Mouse (Mus musculus) heart, postnatal 4 days (tissue): Measurements from ENCODE around the gene Abcg5. TPM values are rescaled to one million over a fixed set of nuclear protein-coding genes. Genes with fewer than 3 reads are reported as not detected.

ENCODE experiments used
- DNase-seq: peaks from one replicate; pipeline ENCODE4 v3.0.0; 2021
- total RNA-seq, 2 experiments: library from RNA; stranded (reverse); gene quantifications; 2 replicates each; pipeline ENCODE4 v1.2.3; 2021

The Abcg5 gene
- total RNA-seq, 2 experiments from 2014 or later = not detected

DNA sequence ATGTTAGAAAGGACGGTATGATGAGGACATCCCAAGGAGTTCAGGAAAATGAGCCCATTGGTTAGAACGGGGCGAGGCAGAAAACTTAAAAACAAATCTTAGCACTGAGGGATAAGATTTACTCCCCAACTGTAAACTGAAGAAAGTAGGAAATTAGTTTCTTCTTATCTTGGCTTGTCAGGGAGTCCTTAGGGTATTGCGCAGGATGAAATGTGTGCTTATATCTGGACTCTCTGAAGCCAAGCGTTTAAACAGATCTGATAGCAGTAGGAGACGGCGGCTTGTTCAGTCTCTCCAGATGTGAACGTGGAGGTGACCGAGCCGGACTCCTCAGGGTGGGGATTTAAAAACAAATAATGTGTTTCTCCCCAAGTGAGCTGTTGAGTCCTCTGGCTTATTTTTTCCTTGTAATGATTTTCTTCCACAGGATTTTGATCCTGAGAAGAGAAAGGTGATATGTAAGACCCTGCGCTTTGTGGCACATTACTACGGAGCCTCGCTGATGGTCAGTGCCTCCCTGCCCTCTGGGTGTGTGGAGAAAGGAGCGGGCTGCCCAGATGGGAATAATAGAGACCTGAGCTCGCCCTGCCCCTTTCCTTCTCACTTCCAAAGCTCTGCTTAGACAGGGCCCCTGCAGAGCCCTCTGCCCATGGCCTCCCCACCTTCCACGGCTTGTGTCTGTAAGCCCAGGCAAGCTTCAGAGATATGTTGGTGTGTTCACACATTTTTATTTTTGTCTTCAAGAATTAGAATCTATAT is 38.3 kb downstream of the Abcg5 start:
- no peak for DNase-seq

DNA sequence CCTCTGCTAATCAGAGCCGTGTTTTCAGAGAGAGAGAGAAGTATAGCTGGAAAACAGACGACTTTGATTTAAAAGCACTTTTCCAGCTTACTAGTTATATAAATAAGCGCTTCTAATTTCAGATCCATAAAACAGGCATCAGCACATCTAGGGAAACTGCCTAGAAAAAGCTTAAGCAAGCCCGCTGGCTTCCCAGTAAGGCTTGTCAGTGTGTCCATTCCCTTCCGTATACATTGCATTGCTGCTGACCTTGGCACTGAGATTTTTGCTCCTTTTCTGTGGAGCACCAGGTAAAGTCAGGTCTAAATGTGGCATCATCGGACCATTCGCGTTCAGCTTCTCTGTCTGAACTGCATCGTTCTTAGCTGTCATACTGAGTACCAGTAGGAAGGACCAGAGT is 40.5 kb downstream of the Abcg5 start:
- no peak for DNase-seq

DNA sequence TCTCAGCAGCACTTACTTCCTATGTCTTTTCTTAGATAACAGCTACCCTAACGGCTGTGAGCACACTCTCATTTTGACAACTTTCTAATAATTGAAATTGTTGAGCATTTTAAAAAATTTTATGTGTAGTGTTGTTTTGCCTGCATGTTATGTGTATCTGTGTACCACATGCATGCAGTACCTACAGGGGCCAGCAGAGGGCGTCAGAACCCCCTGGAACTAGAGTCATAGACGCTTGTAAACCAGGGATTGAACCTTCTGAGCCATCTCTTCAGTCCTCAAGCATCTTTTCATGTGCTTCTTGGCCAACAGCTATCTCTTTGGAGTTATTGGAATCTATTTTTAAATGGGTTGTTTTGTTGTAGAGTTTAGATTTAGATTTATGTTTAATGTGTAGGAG is 40.9 kb downstream of the Abcg5 start:
- DNase-seq = peak; percentile 60

DNA sequence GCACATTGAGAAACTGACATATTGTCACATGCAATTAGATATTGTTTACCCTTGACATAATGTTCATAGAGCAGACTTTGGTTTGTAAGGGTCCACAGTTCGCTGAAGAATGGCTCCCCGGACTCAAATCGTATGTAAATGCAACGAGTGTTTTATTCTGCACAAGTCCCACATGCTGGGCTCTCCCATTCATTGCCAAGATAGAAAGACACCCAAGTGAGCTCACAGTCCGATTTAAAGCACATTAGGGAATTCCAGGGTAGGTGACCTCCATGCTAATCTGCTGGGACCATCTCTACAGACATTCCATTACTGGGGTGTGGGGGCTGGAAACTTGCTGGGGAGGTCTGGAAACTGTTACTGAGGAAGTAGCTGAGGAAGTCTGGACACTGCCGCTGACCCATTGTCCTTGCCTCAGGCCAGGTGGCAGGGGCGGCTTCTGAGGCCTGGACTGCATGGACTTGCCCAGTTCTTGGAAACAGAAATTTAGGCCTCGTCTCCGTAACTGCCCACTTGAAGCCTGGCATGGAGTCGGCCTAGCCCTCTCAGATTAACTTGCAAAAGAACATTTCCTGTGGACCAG is 42.9 kb downstream of the Abcg5 start:
- DNase-seq = no peak

DNA sequence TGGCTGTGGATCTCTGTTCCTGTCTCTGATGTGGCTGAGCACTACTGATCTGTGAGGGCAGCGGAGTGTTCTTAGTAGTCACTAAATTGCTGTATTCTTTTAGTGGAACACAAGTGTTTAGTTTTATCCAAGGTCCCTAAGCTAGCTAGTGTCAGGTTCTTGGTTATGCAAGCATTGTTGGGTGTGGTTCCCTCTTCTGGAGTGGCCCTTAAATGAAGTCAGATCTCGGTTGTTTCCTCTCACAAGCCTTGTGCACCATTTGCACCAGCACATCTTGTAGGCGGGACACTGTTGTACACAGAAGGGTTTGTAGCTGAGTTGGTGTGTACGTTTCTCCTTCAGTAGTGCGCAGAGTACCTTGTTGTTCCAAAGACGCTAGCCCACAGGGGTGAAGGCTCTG is 44.8 kb downstream of the Abcg5 start:
- DNase-seq = no peak

DNA sequence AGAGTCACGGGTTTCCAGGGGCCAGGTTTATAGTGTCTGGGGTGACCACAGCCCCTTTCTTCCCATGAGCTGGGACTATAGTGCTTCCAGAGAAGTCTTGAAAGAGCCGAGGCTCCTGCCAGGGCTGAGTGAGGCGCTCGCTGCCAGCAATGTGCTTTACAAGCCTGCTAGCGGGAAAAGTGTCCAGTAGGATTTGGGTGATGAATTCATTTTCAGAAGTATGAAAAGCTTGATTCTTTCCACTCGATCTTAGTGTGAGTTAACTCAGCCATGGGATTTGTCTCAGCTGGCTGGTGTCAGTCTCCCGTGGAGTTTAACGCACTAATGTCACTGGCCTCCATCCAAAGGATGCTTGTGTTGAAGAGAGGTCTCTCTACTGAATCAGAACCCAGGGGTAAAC is 46.5 kb downstream of the Abcg5 start:
- peak; percentile 28 for DNase-seq

DNA sequence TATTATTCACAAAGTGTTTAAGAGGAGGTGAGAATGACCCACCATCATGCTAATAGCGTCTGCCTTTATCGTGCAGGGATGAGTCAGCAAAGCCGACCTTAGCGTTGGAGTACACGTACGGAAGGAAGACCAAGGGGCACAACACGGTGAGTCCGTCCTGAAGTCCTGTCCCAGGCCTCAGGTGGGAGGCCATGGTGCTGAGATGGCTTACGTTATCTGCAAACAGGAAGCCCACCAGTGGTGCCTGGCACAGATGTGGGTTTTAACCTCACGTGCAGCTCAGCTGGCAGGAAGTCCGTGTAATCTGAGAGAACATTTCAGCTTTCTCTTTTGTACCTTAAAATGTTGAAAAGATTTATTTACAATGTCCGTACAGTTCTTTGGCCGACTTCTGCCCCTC is 49.4 kb downstream of the Abcg5 start:
- no peak for DNase-seq

DNA sequence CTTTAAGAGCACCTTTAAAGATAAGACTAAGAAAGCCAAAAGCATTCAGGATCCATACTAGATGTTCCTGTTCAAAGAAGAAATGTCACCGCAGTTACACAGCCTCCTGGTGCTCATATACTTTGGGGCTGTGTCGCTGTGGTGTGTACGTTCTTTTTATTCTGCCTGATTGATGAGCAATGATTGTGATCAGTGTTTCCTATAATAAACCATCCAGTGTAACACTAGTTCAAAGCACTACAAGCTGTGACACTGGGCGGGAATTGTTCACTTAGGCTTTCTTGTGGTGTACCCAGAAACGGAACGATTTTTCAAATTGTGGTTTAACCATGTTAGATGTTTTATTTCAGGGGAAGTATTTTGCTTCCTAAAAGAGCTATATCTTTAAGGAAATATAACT is 51.0 kb downstream of the Abcg5 start:
- no peak for DNase-seq

DNA sequence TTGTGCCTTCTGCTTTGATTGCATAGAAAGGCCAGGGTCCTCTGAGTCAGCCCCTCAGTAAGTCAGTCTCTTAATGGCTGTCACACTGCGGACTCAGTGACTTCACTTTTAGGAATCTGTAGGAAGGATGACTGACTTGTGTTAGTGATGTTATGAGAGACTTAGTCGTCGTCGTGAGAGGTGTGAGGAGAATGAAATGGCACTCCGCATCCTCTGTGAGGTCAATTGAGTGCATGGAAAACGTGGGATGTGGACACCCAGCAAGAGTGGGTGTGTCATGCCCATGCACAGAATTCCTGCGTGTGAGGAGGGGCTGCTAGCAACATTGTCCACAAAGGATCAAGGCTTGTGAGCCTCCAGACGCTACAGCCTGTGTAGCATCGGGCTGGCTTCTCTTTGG is 54.2 kb downstream of the Abcg5 start:
- DNase-seq = no peak

DNA sequence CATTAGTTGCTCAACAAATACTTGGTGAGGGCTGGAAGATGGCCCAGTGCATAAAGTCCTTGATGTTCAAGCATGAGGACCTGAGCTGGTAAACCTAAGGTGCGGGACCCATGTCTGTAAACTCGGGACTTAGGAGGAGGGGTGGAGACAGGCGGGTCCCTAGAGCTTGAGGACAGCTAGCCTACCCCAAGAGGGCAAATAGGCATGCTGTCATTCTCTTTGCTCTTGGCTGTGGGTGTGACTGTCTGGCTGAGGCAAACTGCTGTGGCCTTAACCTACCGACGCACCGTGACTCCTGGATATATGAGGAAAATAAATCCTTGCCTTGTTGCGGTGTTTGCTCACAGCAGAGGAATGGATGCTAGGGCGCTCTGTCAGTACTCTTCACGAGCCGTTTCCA is 55.1 kb downstream of the Abcg5 start:
- DNase-seq = no peak

DNA sequence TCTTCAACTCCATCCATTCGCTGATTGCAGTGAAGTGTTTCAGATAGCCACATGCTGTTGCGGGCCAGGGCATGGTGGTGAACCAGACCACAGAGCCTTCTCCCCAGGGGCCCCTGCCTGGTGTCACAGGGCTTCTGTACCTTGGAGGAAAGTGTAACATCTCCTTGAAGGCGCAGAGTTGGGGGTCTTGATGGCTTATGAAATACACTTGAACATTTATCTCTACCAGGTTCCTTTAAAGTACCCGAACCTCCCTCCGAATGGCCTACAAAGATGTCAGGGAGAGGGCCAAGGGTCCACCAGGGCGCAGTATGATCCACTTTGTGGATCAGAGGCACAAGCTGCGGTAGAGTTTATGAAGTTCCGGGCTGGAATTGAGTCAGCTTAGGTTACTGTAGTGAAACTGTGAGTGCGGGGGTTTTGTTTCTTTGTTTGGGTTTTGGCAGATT is 55.9 kb downstream of the Abcg5 start:
- no peak for DNase-seq

DNA sequence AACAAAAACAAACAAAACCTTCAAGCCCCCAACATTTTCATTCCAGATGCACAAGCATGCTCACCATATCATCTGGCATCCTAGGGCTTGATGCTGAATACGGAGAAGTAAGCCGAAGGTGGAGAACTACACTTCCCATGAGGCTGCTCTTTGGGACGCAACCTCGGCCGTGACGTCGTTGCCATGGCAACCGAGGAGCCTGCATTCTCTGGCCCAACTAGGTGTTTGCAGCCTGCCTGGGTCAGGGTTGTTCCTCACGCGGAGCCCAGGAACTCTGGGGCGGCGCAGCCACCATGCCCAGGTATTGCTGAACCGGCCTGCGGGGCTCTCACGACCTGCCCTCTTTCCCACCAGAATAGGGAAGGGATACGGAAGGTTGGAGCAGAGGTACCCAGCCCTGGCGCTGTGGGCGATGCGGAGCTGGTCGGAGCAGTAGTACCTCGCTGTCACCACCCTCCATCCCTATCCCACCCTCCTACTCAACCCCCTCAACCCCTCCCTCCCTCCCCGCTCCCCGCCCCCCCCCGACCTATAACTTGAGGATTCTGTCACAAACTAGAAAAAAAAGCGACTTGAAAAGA is 56.4 kb downstream of the Abcg5 start, which contains the start of gene Dync2li1:
Dync2li1 (plus strand) TSS at position 221 of the 581 bp plus-strand sequence.
- DNase-seq = peak; percentile 90

DNA sequence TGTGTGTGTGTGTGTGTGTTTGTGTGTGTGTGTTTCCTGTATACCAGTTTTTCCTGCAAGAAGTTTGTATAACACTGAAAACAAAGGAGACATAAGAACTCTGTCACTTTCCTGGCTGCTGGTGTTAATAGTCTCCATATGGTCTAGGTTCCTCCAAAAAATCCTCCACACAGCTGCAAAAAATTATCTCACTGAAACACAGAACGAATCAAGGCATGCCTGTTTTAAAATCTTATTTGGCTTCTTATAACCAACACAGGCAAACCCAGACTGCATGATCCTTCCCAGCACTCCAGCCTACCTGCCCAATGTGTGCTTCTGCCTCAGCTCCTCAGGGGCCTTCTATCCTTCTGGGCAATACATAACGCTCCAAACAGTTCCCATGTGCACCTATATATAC is 59.9 kb downstream of the Abcg5 start:
- DNase-seq = no peak

DNA sequence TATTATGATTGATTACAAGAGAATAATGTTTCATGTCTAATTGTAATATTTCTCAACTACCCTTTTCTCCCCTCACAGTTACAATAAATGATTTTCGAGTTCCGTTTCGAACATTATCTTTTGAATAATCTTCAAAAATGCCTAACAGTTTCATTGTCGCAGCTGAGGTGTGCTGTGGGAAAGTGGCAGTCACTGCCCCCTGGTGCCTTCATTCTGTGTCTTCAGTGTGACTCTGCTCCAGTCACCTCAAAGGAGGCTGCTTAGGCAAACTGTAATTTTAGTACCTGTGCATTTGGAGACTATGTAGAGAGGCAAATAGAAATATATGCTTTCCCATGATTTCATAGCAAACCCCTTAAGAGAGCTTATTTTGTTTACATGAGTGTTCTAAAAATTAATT is 60.8 kb downstream of the Abcg5 start:
- no peak for DNase-seq

DNA sequence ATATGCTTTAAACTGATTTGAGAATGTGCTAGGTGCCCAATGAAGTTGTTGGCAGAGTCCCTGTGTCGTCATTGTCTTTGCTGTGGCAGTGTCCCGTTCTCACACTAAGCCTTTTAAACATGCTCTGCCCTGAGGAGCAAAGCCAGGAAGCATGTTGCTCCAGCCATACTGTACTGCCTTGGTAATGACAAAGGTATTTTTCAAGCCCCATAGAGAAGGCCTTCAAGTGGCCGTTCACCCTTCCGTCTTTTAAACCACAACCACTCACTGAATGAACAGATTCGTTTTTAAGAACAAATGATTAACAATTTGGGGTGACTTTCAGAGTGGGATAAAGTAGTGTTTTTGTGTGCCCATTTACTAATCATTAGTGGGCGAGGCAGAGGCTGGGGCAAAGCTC is 61.6 kb downstream of the Abcg5 start:
- no peak for DNase-seq

DNA sequence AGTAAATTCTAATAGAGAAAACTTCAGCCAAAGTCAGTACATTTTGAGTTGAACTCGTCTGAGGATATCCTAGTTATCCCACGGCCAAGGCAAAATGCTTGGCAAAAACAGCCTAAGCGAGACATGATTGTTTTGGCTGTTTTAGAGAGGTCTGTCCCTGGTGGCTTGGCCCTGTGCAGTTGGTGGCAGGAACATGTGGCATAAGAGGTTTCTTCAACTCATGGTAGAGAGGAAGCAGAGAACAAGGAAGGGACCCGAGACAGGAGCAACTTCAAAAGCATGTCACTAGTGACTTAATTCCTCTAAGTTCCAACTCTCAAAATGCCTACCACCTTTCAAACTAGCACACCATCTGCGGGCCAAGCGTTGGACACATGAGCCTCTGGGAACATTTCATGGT is 62.2 kb downstream of the Abcg5 start:
- DNase-seq = no peak

DNA sequence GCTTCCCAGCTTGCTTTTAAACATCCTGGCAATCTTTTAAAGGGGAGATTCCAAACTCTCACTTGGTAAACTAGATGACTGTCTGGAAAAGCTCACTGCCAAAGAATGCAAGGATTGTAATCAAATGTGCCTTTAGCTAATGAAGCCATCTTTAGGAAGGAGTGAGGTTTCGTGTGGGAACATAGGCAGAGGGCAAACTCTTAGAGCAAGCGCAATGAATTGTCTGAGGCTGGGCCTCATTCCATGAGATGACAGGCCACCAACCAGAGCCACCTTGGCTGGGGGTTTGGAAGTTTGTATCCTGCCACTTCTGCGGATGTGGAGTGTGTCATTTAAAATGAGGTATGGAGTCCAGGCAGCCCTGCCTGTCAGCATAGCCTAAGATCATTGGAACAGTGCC is 62.7 kb downstream of the Abcg5 start:
- no peak for DNase-seq

DNA sequence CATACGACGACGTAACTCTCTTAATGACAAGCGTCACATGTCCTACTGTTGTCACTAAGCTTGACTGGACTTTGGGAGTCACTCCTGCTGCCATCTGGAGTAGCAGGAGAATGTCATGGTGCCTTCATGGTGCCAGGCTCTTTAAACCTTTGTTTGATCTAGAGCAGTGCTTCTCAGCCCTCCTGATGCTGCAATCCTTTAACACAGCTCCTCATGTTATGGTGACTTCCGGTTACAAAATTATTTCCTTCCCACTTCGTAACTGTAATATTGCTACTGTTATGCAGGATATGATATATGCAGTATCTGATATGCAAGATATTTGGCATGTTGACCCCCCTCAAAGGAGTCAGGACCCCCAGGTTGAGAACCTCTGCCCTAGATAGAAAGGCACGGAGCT is 63.7 kb downstream of the Abcg5 start:
- no peak for DNase-seq

DNA sequence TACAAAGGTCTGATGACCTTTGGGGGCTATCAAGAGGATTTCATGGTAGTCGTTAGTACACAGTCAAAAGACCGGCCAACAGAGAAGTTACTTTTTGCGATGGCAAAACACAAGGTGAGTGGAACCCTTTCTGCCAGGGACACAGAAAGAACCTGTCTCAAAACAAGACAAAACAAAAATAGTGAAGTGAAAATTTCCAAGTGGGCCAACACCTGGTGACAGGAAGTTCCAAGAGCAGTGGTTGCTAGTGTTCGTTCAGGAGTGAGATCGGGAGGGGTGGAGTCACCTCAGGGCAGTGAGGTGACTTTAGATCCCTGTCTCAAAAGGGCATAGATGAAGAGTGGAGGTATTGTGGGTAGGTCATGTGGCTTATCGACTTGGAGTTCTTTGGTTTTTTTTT is 64.9 kb downstream of the Abcg5 start:
- no peak for DNase-seq

DNA sequence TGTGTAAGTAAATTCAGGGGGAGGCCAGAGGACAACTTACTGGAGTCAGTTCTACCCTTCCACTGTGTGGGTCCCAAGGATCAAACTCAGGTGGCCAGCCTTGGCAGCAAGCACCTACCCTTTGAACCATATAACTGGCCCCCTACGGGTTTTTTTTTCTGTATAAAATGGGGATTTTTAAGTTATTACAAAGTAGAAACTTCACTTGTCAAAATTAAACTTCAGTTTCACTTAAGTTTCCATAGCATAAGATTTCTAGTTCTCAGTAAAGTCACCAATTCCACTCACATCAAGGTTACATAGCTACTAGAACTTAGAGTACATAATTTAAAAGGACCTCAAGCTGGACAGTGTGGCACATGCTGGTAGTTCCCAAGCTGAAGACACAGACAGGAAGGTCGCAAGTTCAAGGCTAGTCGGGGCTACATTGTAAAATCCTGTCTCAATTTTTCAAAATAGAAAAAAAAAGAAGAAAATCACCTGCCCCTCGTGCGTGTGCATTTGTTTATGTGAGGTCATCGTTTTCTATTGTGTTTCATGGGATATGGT is 66.2 kb downstream of the Abcg5 start:
- no peak for DNase-seq

DNA sequence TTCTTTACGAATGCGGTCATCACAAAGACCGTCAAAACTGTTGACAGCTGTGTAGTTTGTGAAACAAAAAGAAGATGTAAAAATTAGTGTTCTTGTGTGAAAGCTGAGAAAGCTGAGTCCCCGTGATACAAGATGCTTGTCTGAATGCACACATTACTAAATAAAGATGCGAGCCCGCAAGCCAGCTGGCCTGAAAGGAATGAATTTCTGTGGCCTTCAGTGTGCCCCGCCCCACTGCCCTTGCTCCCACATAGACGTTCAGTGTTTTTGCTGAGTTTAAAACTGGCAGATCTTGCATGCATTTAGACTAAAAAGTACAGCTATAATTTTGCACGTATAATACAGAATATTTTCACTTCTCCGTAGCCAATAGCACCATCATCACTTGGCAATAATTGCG is 67.0 kb downstream of the Abcg5 start:
- no peak for DNase-seq

DNA sequence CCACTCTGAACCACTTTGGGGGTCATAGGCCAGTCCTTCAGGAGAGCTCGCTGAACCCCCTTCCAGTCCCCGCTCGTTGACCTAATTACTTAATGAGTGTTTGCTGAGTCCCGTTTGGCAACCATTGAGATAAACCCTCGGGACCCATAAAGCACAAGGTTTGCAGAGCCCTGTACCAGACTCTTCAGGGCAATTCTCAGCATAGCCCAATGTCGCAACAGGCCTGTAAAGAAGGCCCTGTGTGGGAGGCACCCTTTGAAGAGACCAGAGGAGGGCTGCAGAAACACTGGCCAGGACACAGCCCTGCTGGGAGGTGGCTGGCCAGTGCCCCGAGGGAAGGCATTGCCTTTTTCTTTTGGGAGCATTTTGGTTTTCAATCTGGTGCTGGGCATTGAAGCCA is 70.8 kb downstream of the Abcg5 start:
- DNase-seq = no peak

DNA sequence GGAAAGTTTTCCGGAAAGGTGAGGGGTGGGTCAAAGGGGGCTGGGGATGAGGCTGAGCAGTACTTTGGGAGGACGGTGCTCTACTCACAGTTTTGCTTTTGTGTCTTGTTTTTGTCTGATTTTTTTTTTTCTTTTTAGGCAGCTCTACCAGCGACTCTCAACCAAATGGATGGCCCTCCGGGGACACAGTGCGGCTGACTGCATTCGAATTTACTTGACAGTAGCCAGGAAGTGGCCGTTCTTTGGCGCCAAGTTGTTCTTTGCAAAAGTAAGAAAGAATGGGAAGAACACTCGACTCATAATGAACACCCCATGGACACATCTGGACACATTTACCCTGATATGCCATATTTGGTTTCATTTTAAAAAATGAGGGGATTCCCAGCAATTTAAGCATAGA is 71.3 kb downstream of the Abcg5 start:
- peak; percentile 24 for DNase-seq

DNA sequence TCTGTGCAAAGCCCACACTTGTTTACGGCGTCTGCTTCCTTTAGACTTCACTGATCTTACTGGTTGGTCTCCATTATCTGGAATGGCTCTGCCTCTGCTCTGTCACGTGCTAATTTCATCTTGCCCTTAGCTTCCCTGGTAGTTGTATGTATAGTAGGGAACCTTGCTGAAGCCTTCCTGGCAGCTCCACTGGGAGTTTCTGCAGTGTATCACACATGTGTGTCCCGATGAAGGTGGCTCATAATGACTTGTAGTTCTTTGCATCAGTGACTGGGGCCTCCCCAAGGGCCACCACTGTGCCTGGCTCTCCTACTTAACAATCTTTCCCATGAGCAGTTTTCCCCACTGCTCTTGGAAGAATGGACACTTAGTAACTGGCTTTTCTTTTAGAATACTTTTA is 74.2 kb downstream of the Abcg5 start:
- DNase-seq = no peak
